Mouse (Mus musculus) forebrain, embryonic 12.5 days (tissue): Measurements from ENCODE around the gene Gripap1. TPM values are rescaled to one million over a fixed set of nuclear protein-coding genes. Genes with fewer than 3 reads are reported as not detected.

Experiments used
- ATAC-seq: fragments of 200-750 bp; cut with Nextera tagmentation; 2 replicates; pipeline ENCODE4 v1.8.0; 2017; ENCODE audit warnings: moderate TSS enrichment; ENCODE audit not compliant: low FRiP score
- H3K27ac ChIP-seq: fragments of 300-500 bp; sonication (generic); 2 replicates; pipeline ENCODE4 v1.5.1; 2016; ENCODE audit warnings: mild to moderate bottlenecking
- H3K27me3 ChIP-seq: fragments of 300-500 bp; sonication (generic); 2 replicates; pipeline ENCODE4 v1.6.1; 2016; ENCODE audit warnings: mild to moderate bottlenecking
- H3K36me3 ChIP-seq: fragments of 300-500 bp; sonication (generic); replicated peaks from 2 replicates; pipeline ENCODE4 v1.6.1; 2016; ENCODE audit warnings: mild to moderate bottlenecking
- H3K4me1 ChIP-seq: fragments of 300-500 bp; sonication (generic); 2 replicates; pipeline ENCODE4 v1.6.1; 2016
- H3K4me2 ChIP-seq: fragments of 300-500 bp; sonication (generic); 2 replicates; pipeline ENCODE4 v1.6.1; 2016; ENCODE audit warnings: mild to moderate bottlenecking, moderate library complexity
- H3K4me3 ChIP-seq: fragments of 300-500 bp; sonication (generic); replicated peaks from 2 replicates; pipeline ENCODE4 v1.5.1; 2016; ENCODE audit warnings: mild to moderate bottlenecking
- H3K9ac ChIP-seq: fragments of 300-500 bp; sonication (generic); 2 replicates; pipeline ENCODE4 v1.6.1; 2016; ENCODE audit warnings: mild to moderate bottlenecking
- H3K9me3 ChIP-seq: fragments of 300-500 bp; sonication (generic); 2 replicates; pipeline ENCODE4 v1.6.1; 2016
- WGBS: fragments of 180-500 bp; shearing (Covaris S2); methylation state at CpG from one replicate; pipeline ENCODE4 v1.1.7; 2016; 5-methylcytosine and 5-hydroxymethylcytosine counted together
- polyA plus RNA-seq: library from polyadenylated mRNA; unstranded; fragments of >200 nt; fragmentation: Nextera tagmentation; extraction: Ambion mirVana; gene quantifications from 2 replicates; pipeline ENCODE4 v1.2.1, GENCODE M21; 2016

Gene Gripap1
- polyA plus RNA-seq, 1 experiment from 2014 or later = 75.7 TPM

- H3K9ac ChIP-seq = peak overlapping the region; percentile 63; the same call in 1 of the 2 replicates
- peak overlapping the region; percentile 67 for H3K4me2 ChIP-seq
- ATAC-seq = no peak
- peaks cover 19% of the 10 kb centered on the region for H3K4me1 ChIP-seq
- H3K27ac ChIP-seq = no peak overlapping the region
- WGBS = 17% methylated on average over 9 of the region's 9 CpGs
- H3K27me3 ChIP-seq = no peaks in the 10 kb centered on the region
- H3K36me3 ChIP-seq = peaks cover 14% of the 10 kb centered on the region
- H3K9me3 ChIP-seq = no peaks in the 10 kb centered on the region
- H3K4me3 ChIP-seq = peak overlapping the region; percentile 62
These were observed 24.8 kb upstream of the Gripap1 start for GRCm38 (mm10) chrX:7764657-7765280.

DNA sequence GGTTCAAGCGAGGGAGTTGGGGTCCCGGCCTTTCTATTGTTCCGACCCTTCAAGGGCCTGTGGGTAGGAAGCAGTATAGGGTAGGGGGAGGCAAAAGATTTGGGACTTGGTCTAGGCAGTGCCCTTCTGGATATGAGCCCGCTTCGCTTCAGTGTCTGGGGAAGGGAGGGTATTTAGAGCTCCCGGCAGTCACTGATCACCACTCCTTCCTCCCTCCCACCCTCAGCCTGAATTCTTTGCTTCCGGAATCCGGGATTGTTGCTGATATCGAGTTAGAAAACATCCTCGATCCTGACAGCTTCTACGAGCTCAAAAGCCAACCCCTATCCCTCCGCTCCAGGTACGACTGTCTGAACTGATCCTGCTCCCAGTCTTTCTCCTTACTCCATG is 24.3 kb upstream of the Gripap1 start:
- Histone ChIP-seq H3K9ac (0 out of 2 replicates have a peak overlapping the region, but pooled peaks have one; percentile 63), H3K4me3 (peak overlapping the region; percentile 62), H3K36me3 (peaks cover 18% of the 10 kb centered on the region), H3K27ac (no peak overlapping the region), H3K4me2 (peak overlapping the region; percentile 67), H3K4me1 (peaks cover 19% of the 10 kb centered on the region), H3K9me3 (no peaks in the 10 kb centered on the region), H3K27me3 (no peaks in the 10 kb centered on the region)
- no peak for ATAC-seq
- WGBS = 24% methylated on average over 12 of the region's 13 CpGs

DNA sequence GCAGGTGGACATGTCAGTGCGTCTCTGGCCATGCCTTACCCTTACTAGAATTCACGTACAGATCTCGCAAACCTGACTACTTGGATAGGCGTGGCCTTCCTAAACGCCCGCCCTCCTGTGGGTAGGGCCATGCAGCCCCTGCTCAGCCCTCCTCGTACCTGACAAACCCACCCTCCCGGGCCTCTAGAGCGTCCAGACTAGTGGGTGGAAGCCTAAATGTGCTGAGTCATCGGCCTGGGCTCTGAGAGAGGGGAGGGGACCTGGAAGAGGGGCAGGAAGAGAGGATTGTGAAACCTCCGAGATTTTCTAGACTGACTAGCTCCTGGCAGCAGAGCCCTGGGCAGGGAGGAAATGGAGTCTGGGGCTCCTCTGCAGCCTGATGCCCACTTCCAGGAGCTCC is 23.8 kb upstream of the Gripap1 start:
- 24% methylated on average over 11 of the region's 11 CpGs for WGBS
- Histone ChIP-seq H3K4me3 (peak overlapping the region; percentile 62), H3K27ac (no peak overlapping the region), H3K36me3 (peaks cover 23% of the 10 kb centered on the region), H3K27me3 (no peaks in the 10 kb centered on the region), H3K4me2 (peak overlapping the region; percentile 67), H3K9me3 (no peaks in the 10 kb centered on the region), H3K9ac (0 out of 2 replicates have a peak overlapping the region, but pooled peaks have one; percentile 63), H3K4me1 (peaks cover 19% of the 10 kb centered on the region)
- ATAC-seq = no peak

- H3K4me1 ChIP-seq = peaks cover 14% of the 10 kb centered on the region
- no peak overlapping the region for H3K4me2 ChIP-seq
- no peak for ATAC-seq
- no peak overlapping the region for H3K9ac ChIP-seq
- H3K9me3 ChIP-seq = no peaks in the 10 kb centered on the region
- peaks cover 25% of the 10 kb centered on the region for H3K36me3 ChIP-seq
- no peak overlapping the region for H3K4me3 ChIP-seq
- no peak overlapping the region for H3K27ac ChIP-seq
- WGBS = 90% methylated on average over 7 of the region's 7 CpGs
- H3K27me3 ChIP-seq = no peaks in the 10 kb centered on the region
These were observed 20.1 kb upstream of the Gripap1 start for GRCm38 (mm10) chrX:7769302-7770017.

DNA sequence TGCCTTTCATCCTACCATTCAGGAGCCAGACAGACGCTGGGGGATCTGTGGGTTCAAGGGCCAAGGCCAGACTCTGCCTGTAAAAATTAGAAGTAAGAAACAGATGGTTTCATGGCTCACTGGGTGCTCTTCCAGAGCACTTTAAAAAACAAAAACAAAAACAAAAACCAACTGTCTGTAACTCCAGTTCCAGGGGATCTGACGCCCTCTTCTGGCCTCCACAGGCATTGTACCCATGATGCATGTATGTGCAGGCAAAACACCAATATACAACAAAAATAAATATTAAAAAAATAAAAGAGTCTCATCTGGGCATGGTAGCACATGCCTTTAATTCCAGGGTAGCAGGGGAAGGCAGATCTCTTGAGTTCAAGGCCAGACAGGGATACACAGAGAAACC is 16.8 kb upstream of the Gripap1 start:
- no peak overlapping the region for H3K4me3 ChIP-seq
- WGBS = 49% methylated on average over 2 of the region's 2 CpGs
- peaks cover 18% of the 10 kb centered on the region for H3K36me3 ChIP-seq
- H3K9ac ChIP-seq = no peak overlapping the region
- H3K4me1 ChIP-seq = no peaks in the 10 kb centered on the region
- H3K27me3 ChIP-seq = no peaks in the 10 kb centered on the region
- no peaks in the 10 kb centered on the region for H3K9me3 ChIP-seq
- H3K27ac ChIP-seq = no peak overlapping the region
- H3K4me2 ChIP-seq = no peak overlapping the region
- no peak for ATAC-seq

DNA sequence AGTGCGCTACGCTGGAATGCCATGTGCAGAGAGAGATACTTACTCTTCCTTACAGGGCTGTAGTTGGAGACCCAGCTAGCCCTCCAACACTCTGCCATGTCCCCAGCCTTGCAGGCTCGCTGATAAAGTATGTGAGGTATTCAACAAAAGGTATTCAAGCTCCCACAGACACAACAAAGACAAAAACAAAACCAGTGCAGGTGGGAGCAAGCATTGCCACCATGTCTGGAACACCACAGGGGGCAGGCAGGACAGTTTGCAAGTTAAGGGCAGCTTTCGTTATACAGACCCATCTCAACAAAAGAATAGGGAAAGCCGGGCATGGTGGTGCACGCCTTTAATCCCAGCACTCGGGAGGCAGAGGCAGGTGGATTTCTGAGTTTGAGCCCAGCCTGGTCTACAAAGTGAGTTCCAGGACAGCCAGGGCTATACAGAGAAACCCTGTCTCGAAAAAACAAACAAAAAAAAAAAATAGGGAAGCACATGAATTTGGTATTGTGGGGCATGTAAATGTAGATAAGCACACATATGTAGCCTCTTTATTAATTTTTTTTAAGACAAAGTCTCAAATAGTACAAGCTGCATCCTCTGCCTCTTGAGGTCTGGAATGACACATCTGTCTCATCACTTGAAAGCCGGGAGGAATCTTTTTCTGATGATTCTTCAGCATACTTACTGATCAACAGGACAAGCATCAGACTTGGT is 13.9 kb upstream of the Gripap1 start:
- ATAC-seq = no peak
- H3K27me3 ChIP-seq = no peaks in the 10 kb centered on the region
- H3K4me3 ChIP-seq = no peak overlapping the region
- H3K9ac ChIP-seq = no peak overlapping the region
- no peaks in the 10 kb centered on the region for H3K4me1 ChIP-seq
- no peak overlapping the region for H3K4me2 ChIP-seq
- no peaks in the 10 kb centered on the region for H3K9me3 ChIP-seq
- H3K36me3 ChIP-seq = peaks cover 3% of the 10 kb centered on the region
- H3K27ac ChIP-seq = no peak overlapping the region
- 72% methylated on average over 9 of the region's 9 CpGs for WGBS

- Histone ChIP-seq H3K9me3 (no peaks in the 10 kb centered on the region), H3K36me3 (no peaks in the 10 kb centered on the region; the same call in none of the 2 replicates), H3K27ac (no peak overlapping the region), H3K27me3 (no peaks in the 10 kb centered on the region), H3K4me1 (no peaks in the 10 kb centered on the region), H3K9ac (no peak overlapping the region), H3K4me3 (no peak overlapping the region), H3K4me2 (no peak overlapping the region)
- peak; percentile 64; the same call in 1 of the 2 replicates for ATAC-seq
- WGBS = 49% methylated on average over 8 of the region's 8 CpGs
These were observed 13.1 kb upstream of the Gripap1 start for GRCm38 (mm10) chrX:7776329-7777082.

DNA sequence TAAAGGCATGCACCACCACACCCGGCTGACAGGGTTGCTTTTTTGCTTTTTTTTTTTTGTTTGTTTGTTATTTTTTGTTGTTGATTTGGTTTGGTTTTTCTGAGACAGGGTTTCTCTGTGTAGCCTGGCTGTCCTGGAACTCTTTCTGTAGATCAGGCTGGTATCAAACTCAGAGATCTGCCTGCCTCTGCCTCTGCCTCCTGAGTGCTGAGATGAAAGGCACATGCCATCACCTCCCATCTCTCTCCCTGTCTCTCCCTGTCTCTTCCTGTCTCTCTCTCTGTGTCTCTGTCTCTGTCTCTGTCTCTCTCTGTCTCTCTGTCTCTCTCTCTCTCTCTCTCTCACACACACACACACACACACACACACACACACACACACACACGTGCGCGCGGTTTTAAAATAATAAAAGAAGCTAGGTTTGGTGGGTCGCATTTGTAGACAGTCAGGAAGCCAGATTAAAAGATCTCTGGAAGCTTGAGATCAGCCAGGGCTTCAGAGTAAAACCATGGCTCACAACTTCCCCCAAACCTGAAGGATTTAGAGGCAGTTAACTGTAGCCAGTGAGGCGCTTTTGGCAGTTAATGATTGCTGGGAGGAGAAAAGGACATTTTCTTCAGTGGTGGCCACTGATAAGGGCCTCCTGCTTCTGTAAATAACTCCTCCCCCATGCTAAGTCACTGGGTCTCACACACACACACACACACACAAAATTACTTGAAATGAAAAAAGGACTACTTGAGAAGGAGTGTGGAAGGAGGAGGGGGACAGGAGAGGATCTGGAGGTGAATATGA is 10.9 kb upstream of the Gripap1 start:
- Histone ChIP-seq H3K9ac (no peak overlapping the region), H3K4me1 (no peaks in the 10 kb centered on the region), H3K4me3 (no peak overlapping the region), H3K27ac (no peak overlapping the region), H3K4me2 (no peak overlapping the region), H3K9me3 (no peaks in the 10 kb centered on the region), H3K36me3 (no peaks in the 10 kb centered on the region; the same call in none of the 2 replicates), H3K27me3 (no peaks in the 10 kb centered on the region)
- ATAC-seq = no peak
- WGBS = 75% methylated on average over 7 of the region's 7 CpGs

GRCm38 (mm10) chrX:7779294-7779693 is 10.3 kb upstream of the Gripap1 start:
- no peaks in the 10 kb centered on the region for H3K27me3 ChIP-seq
- no peak overlapping the region for H3K4me3 ChIP-seq
- no peaks in the 10 kb centered on the region; the same call in none of the 2 replicates for H3K36me3 ChIP-seq
- H3K9ac ChIP-seq = no peak overlapping the region
- H3K4me2 ChIP-seq = no peak overlapping the region
- no peaks in the 10 kb centered on the region for H3K4me1 ChIP-seq
- no peak for ATAC-seq
- H3K9me3 ChIP-seq = no peaks in the 10 kb centered on the region
- no peak overlapping the region for H3K27ac ChIP-seq
- WGBS = 20% methylated on average over 3 of the region's 3 CpGs

GRCm38 (mm10) chrX:7782603-7783092 is 6.9 kb upstream of the Gripap1 start:
- Histone ChIP-seq H3K4me3 (no peak overlapping the region), H3K27me3 (no peaks in the 10 kb centered on the region), H3K36me3 (no peaks in the 10 kb centered on the region), H3K4me2 (no peak overlapping the region), H3K9ac (no peak overlapping the region), H3K9me3 (no peaks in the 10 kb centered on the region), H3K27ac (no peak overlapping the region), H3K4me1 (no peaks in the 10 kb centered on the region)
- no peak for ATAC-seq
- 80% methylated on average over 4 of the region's 4 CpGs for WGBS

GRCm38 (mm10) chrX:7790309-7790708 is 744 bp downstream of the Gripap1 start:
- no peaks in the 10 kb centered on the region for H3K9me3 ChIP-seq
- H3K9ac ChIP-seq = peak overlapping the region; percentile 59
- no peaks in the 10 kb centered on the region for H3K27me3 ChIP-seq
- WGBS = 18% methylated on average over 5 of the region's 5 CpGs
- peak overlapping the region; percentile 59 for H3K4me2 ChIP-seq
- H3K27ac ChIP-seq = no peak overlapping the region
- ATAC-seq = 0 out of 2 replicates have a peak, but pooled peaks have one; percentile 11
- peak overlapping the region; percentile 53 for H3K4me3 ChIP-seq
- no peaks in the 10 kb centered on the region; the same call in 1 of the 2 replicates for H3K36me3 ChIP-seq
- H3K4me1 ChIP-seq = no peaks in the 10 kb centered on the region
